Mouse (Mus musculus) adrenal gland, adult 18-20 months (tissue): ENCODE data around the gene Sema6d. TPM values are rescaled to one million over a fixed set of nuclear protein-coding genes. Genes with fewer than 3 reads are reported as not detected.

ENCODE experiments used
- DNase-seq, 2 experiments: peaks; one replicate each; pipeline ENCODE4 v3.0.0; 2021 to 2022; ENCODE audit warnings: low spot score in 2 of 2
- total RNA-seq, 2 experiments: library from RNA; stranded (reverse); gene quantifications; 1 replicate in 1 of 2; 2 replicates in 1 of 2; pipeline ENCODE4 v1.2.3; 2021

Sema6d gene
- total RNA-seq, 2 experiments from 2014 or later: 5.9 to 10.4 TPM

GRCm38 (mm10) chr2:124465004-124465946 lies 375.5 kb downstream of the Sema6d start:
- DNase-seq: no peak

DNA sequence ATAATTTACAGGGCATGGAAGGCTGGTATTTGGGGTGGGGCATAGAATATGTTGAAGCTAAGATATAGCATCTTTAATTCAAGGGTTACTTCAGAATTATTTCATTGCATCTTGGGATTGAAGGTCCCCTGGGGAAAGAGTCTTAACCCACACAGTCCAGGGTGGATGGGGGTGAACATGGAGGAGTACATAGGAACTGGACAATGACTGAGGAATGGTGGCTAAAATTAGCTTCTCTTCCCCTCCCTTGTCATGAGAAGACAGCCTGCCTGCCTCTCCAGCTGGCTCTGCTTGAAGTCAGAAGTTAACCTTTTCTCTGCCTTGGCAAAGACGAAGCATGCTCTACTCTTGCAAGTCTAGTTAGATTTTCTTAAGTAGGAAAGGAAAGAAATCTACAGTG lies 377.7 kb downstream of the Sema6d start:
- no peak for DNase-seq

DNA sequence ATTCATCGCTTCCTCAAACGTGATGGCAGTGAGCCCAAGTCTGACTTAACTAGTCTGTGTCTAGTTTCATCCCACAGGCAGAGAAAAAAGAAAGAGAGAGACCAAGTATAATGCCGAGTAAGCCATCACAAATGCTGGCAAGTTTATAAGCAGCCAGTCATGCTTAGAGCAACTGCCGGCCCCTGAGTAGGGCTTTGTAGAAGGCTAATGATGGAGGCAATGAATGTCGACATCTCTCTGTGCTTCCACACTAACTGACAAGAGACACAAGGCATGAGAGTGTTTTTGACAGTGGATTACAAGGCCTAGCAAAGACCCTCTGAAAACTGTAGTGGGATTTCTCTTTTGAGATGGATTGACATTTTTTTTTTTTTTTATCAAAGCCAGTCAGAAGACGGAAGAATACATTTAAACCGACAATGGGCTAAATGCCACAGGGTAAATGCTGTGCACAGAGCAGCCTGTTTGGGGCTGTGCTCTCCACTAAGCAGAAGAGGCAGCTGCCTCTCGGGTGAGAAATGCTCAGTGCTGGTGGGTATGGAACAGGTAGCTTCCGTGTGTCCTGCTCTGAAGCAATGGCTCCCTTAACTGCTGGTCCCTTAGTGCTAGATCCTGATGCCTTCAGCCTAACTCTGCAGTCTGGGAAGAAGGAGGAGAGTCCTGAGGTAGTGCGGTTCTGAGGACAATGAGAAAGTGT lies 380.7 kb downstream of the Sema6d start:
- DNase-seq: no peak

DNA sequence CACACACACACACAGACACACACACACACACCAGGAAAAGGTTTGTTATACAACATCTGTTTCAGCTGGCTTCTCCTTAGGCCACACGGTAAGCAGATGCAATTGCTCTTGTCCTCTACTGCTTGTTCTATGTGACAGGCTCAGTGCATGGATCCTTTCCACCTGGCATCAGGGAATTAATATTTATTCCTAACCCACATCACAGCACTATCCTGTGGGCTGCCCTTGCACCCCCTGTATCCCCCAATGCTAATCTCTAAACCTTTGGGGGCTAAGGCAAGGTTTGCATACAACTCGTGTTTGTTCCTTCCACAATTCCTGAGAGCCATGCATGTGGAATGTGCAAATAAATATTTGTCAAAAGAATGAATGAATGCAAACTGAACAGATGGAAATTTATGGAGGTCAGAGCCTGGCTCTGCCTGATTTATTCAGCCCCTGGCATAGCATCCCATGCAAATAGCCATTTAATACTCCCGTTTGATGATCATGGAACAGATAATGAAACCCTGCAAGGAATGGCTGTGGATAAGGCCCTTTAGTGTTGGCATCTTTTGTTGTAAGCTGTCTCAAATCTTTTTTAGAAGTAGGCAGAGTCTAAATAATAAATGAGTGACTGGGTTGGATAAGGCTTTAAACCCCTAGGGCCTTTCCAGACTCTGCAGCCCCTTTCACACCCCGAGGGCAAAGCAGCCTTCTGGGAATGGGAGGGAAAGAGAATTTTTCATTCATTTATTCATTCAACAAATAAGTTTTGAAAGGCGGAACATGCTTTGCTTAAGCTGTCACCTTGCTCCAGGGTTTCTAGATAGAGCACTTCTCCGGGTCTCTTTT lies 383.1 kb downstream of the Sema6d start:
- no peak for DNase-seq

DNA sequence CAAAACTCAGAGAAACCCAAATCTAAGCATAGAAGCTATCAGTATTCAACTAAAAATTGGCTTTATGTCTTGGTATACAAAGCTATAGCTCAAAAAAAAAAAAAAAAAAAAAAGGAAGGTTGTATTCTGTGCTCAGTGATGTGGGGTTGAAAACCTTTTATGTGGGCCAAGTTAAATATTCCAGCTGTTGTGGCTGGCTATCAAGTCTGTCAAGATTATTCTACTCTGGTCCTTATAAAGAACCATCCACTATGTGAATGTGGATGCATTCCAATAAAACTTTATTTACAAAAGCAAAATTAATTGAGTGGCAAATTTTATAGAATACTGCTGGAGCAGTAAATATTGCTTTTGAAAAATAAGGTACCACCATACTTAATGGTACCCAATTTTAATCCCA lies 388.1 kb downstream of the Sema6d start:
- DNase-seq: no peak

GRCm38 (mm10) chr2:124478526-124478925 lies 388.8 kb downstream of the Sema6d start:
- no peak for DNase-seq

DNA sequence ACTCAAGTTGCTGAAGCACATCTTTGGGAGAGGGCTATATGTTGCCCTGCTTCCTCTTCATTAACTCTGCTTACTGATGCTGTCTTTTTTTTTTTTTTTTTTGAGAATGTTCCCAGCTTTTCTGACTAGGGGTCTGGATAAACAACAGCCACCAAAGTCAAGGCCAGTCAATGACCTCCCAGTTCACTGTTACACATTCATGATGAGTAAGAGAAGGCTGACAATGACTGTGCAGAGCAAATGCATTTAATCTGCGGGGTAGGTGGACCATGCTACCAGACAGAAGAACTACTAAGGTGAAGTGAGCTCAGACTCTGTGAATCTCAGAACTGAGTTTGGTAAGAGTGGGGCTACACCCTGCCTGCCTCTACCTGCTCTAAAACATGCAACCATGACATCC lies 396.0 kb downstream of the Sema6d start:
- DNase-seq: peak in 1 of 2 experiments; percentile 4

DNA sequence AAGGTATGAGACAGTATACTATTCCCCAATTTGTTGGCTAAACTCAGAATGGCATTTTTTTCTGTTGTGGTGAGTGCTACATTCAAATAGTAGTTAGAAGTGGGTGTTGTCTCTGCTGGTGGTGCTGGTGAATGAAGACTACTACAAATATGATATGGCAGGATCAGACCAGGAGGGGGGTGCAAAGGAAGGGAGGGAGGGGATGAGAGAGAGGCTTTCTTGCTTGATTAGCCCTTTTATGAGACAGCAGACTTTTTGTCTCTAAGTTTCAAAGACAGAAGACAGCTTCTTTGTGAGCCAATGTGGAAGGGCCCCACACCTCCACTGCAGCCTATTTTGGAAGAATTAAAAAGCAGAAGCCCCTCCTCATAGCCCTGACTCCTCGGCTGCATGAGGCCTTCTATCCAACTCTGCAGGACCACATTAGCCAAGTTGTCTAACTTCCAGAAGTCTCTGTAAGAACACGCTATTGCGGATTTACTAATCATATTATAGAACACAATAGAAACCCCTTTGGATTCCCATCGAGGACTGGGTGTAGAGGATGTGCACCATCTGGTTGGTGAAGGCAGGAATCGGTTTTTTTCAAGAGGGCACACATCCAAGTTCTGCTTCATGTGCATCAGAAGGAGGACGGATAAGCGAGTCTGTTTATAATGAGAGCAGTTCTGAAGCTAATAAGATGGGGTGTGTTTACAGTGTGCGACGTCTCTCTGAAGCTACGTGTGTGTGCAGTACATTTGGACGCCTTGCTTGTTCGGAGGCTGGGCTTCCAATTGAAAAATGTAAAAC lies 400.4 kb downstream of the Sema6d start:
- no peak for DNase-seq

DNA sequence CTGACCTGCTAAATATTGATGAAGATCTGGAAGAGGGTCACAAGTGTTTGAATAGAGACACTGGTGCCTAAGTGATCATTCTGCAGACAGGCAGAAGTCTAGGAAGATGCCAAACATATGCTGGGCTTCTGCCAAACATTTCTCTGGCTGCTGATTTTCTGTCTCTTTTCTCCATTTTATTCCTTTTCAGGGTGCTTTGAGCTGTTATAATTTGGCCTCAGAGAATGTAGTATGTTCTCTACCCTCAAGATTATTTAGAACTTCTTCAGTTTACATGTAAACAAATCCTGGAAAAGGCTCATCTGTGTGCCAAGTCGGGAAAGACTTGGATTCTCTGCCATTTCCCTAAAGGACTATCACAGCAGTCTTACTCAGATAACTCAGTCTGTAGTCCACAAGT lies 406.0 kb downstream of the Sema6d start:
- no peak for DNase-seq

GRCm38 (mm10) chr2:124499670-124500069 lies 409.9 kb downstream of the Sema6d start:
- no peak for DNase-seq

- no peak for DNase-seq
Observed at GRCm38 (mm10) chr2:124505784-124506489, 416.2 kb downstream of the Sema6d start.

DNA sequence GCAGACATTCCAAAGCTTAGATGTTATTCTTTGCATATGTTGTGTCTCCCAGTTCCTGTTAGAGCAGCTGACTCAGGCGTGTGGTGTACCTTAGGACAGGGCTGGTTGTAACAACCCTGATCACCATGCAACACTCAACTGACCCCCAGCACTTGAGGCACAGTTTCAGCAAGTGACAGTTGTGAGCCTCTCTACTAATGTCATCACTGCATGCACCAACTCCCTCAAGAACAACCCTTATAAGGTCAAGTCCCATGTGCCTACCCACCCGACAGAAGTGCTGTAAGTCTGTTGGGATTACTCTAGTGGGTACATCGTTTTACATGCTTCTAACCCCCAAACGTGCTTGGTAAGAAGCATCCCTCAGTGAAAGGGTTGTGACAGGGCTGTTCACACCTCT lies 418.0 kb downstream of the Sema6d start:
- DNase-seq: no peak

DNA sequence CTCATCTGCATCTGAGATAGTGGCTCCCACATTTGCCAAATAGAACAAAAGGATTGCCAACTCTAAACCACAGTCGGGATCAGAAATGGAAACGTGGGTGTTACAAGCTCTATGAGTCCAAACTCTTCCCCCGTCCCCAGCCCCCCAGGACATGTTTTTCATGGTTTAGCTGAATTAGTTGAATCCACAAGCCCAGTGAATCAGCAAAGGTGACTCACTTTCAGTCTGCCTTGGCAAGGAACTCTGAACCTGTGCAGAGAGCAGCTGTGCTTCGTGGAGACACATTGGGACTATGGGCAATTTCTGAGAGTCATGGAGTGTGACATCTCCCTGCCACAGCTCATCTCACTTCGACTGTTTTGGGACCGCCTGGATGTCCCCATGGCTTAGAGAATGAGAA lies 419.7 kb downstream of the Sema6d start:
- DNase-seq: no peak

GRCm38 (mm10) chr2:124511826-124512225 lies 422.1 kb downstream of the Sema6d start:
- DNase-seq: no peak

GRCm38 (mm10) chr2:124522426-124522825 lies 432.7 kb downstream of the Sema6d start:
- DNase-seq: peak in 1 of 2 experiments; percentile 24

DNA sequence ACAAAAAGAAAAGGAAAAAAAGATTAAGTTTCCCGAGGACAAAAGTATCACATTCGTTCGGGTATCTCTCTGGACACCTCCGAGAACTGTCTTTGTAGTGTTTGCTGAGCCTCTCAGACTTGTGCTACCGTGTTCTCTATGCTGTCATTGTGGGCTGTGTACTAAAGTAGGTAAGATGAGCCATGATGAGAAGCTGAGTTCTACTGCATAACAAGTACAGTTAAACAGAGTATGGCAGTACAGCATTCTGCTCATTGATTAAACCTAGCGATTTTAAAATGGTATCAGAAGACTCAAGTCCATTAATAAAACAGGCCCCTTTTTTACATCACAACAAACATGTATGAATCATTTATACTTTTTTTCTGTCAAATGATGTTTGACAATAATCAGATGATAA lies 433.9 kb downstream of the Sema6d start:
- no peak for DNase-seq

DNA sequence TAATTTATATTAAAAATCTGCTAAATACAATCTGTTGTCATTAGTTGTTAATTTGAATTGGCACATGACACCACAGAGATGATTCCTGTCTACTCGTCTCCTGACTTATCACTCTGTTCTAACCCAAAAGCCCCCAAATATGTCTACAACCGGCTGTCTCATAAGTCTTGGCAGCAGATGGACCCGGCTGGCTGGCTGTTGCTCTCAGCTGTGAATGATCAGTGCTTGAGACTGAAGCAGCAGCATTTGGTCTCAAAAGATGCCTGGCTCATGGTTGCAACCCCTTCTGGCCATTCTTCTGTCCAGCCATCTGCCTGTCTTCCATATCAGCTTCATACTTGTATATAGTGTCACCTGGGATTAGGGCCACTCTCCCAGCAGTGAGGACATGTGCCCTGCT lies 434.4 kb downstream of the Sema6d start:
- DNase-seq: no peak

DNA sequence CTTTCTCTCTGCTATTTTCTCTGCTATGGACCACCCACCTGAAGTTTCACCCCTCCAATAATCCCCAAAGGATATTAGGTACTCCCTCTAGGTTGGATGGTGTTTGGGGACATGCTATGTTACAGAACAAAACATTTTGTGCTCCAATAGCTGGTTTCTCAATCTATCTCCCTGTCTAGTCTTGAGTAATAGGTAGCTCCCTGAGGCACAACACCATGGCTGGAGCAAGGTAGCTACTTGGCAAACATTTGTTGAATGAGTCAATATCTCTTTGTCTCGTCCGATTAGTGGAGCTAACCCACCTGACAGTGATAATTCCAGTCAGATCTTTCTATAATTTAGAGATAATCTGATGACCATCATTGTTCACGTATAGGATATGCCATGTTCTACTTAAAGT lies 437.9 kb downstream of the Sema6d start:
- no peak for DNase-seq

DNA sequence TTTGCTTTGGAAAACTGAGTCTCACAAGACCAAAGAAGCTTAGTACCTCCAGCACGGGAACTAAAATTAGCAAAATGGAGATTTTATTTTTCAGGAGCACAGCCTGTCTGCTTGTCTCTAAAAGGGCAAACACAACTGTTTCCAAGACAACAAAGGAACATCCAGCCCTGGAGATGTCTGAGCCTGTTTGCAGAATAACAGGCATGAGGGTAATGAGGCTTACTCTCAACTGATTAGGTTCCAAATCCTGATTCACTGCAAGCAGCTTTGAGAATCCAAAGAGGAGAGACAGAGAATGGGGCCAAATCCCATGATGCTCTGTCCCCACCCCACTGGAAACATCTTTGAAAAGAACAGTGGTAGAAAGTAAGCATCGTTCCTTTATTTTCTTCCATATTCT lies 440.7 kb downstream of the Sema6d start:
- no peak for DNase-seq

DNA sequence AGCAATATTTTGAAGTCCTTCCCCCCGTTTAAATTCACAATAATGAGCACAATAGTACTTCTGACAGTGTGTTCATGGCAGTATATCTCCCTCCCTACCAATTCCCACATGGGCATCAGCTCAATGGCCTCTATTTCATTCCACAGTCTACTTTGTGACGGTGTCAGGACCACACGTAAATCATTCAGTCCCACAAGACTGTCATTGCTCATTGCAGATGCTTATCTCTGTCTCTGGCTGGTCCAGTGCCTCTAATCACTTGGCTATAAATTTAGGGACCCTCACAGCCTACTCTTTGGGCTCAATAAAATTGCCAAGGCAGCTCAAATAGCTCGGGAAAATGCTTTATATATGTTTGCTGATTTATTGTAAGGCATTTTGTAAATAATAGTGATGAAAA lies 441.3 kb downstream of the Sema6d start:
- no peak for DNase-seq
